Mouse (Mus musculus): Measurements from ENCODE around the gene Dis3l2. TPM values are rescaled to one million over a fixed set of nuclear protein-coding genes. Genes with fewer than 3 reads are reported as not detected.

Dis3l2 gene
- polyA plus RNA-seq (2017; shearing (Covaris generic)): 38.6 TPM

DNA sequence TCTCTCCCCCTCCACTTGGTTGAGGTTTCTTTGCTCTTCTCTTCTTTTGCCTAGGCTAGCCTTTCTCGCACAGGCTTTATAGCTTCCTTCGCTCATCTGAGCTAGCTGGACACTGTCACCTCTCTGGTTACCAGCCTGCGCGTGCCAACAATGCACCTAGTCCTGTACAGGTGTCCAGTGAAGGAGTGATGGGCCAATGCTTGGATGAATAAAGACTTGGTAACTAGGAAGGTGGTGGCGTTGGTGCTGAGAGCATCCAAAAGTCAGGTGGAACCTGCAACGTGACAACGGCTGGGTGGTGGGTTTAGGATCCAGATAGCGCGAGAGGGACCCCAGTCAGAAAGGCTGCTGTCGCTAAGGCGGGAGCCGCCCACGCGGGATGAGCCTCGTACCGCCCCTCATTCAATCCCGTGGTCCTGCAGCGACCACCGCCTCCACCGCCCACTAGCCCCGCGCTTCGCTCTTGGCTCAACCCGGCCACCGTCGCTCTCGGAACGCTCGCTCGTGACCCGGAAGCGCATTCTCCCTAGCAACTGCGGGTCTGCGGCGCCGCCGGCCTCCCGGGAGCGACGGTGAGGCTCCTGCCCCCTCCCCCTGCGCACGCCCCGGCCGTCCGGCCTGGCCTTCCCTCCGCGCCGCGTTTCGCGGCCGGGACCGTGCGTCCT is at the start of gene Dis3l2:
Dis3l2 (plus strand) TSS at position 509 of the 665 bp plus-strand sequence.

DNA sequence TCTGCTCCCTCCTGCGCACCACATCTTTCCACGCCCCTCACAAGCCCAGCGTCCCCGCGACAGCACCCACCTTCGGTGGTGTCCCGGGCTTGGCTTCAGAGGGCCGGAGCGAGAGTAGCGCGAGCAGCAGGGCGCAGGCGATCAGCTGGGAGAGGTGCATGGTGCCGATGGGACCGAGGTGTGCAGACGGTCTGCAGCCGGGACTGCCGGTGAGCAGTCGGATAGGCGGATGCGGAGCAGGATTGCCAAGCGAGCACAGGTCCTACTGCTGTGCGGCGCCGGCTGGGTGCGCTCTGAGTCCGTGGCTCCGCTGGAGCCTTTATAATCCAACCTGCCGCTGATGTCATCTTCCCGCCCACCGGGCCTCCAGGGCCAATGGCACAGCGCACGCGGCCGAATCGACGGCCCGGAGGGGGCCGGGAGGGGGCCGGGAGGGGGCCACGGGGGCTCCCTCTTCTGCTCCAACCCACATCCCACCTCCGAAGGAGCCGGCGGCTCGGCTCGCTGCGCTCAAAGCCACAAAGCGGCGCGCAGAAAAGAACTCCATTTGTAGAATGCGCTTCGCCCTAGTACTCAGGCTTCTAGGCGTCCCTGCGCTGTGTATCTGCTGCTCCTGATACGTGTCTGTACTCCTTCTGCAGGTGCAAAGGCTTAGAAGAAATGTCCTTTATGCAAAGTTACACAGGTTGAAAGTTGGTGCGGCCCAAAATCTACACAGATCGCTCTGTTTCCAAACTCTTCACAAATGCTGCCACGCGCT is 33.1 kb upstream of the Dis3l2 start, which contains the start of gene Nppc:
Nppc (minus strand) TSS at position 293 of the 760 bp plus-strand sequence.

DNA sequence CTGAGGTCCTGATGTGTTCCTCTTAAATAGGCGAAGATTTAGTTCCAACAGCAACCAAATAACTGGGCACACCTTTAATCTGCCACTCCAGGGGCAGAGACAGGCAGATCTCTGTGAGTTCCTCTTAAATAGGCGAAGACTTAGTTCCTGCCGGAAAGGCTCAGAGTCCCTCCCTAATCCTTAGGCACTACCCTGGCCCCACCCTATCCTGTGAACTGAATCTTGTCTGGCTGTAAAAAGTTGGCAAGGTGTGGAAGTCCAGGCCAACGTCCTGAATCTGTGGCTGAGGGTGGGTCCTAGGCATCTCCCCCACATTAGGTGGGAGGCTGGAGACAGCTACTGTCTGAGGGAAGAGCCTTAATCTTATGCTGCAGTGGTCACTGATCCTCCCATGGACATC is 386.2 kb downstream of the Dis3l2 start, which contains the start of gene Alppl2:
Alppl2 (minus strand) TSS at position 101 of the 400 bp plus-strand sequence.

Other genes with a start within 250 kb of the Dis3l2 start
- gene Ptma, start 177.1 kb upstream of the Dis3l2 start, polyA plus RNA-seq (2017; shearing (Covaris generic)): 1,400 TPM
- gene Pde6d, start 121.2 kb upstream of the Dis3l2 start, polyA plus RNA-seq (2017; shearing (Covaris generic)): 19.6 TPM
- 10.4 TPM for gene Cops7b, start 120.9 kb upstream of the Dis3l2 start, polyA plus RNA-seq (2017; shearing (Covaris generic))
- not detected for gene Nppc, start 33.2 kb upstream of the Dis3l2 start, polyA plus RNA-seq (2017; shearing (Covaris generic))